Mouse (Mus musculus): ENCODE data around the gene Rsl24d1. TPM values are rescaled to one million over a fixed set of nuclear protein-coding genes. Genes with fewer than 3 reads are reported as not detected.
"Not testable (repeated sequence)": the region's sequence is repeated elsewhere in the genome, so short reads cannot be mapped to it uniquely, and the experiment has no call there.

Gene Rsl24d1
- polyA plus RNA-seq, 1 experiment from 2014 or later: 193 TPM

GRCm38 (mm10) chr9:73073169-73073568 lies 40.1 kb upstream of the Rsl24d1 start:
- Histone ChIP-seq H3K9ac (replicated peaks; ENCODE audit: low read length) (no peak overlapping the region), H3K4me2 (ENCODE audit: low read depth, low read length) (no peak overlapping the region), H3K4me1 (ENCODE audit: control insufficient read depth, insufficient read depth, low read length) (no peaks in the 10 kb centered on the region), H3K4me3 (ENCODE audit: low read depth, low read length) (no peak overlapping the region), H3K27ac (replicated peaks; ENCODE audit: low read depth, low read length) (no peak overlapping the region), H3K9me3 (replicated peaks; ENCODE audit: control insufficient read depth, low read length) (no peaks in the 10 kb centered on the region), H3K27me3 (ENCODE audit: control insufficient read depth, insufficient read depth, low read length) (no peaks in the 10 kb centered on the region), H3K36me3 (replicated peaks; ENCODE audit: control insufficient read depth, insufficient read depth, low read depth, low read length) (no peaks in the 10 kb centered on the region)
- DNase-seq (ENCODE audit: low spot score) (no peak), ATAC-seq (replicated peaks; ENCODE audit: insufficient number of reproducible peaks, low FRiP score, low TSS enrichment, low read depth) (no peak)
- 89% methylated on average over 5 of the region's 5 CpGs for WGBS

- H3K9ac ChIP-seq (replicated peaks; ENCODE audit: low read length); H3K27ac ChIP-seq (replicated peaks; ENCODE audit: low read depth, low read length); H3K4me1 ChIP-seq (ENCODE audit: control insufficient read depth, insufficient read depth, low read length); ATAC-seq (replicated peaks; ENCODE audit: insufficient number of reproducible peaks, low FRiP score, low TSS enrichment, low read depth); H3K36me3 ChIP-seq (replicated peaks; ENCODE audit: control insufficient read depth, insufficient read depth, low read depth, low read length); H3K4me3 ChIP-seq (ENCODE audit: low read depth, low read length); H3K27me3 ChIP-seq (ENCODE audit: control insufficient read depth, insufficient read depth, low read length); DNase-seq (ENCODE audit: low spot score); H3K9me3 ChIP-seq (replicated peaks; ENCODE audit: control insufficient read depth, low read length); H3K4me2 ChIP-seq (ENCODE audit: low read depth, low read length): not testable (repeated sequence)
- WGBS: 89% methylated on average over 10 of the region's 12 CpGs
These were observed 33.9 kb upstream of the Rsl24d1 start for GRCm38 (mm10) chr9:73079349-73079748.

- Histone ChIP-seq H3K9ac (replicated peaks; ENCODE audit: low read length) (no peak overlapping the region), H3K9me3 (replicated peaks; ENCODE audit: control insufficient read depth, low read length) (no peaks in the 10 kb centered on the region), H3K4me3 (ENCODE audit: low read depth, low read length) (no peak overlapping the region), H3K36me3 (replicated peaks; ENCODE audit: control insufficient read depth, insufficient read depth, low read depth, low read length) (no peaks in the 10 kb centered on the region), H3K27ac (replicated peaks; ENCODE audit: low read depth, low read length) (no peak overlapping the region), H3K4me1 (ENCODE audit: control insufficient read depth, insufficient read depth, low read length) (no peaks in the 10 kb centered on the region), H3K27me3 (ENCODE audit: control insufficient read depth, insufficient read depth, low read length) (no peaks in the 10 kb centered on the region), H3K4me2 (ENCODE audit: low read depth, low read length) (no peak overlapping the region)
- no peak for DNase-seq (ENCODE audit: low spot score)
- no peak for ATAC-seq (replicated peaks; ENCODE audit: insufficient number of reproducible peaks, low FRiP score, low TSS enrichment, low read depth)
- WGBS: 38% methylated on average over 7 of the region's 7 CpGs
These were observed 33.4 kb upstream of the Rsl24d1 start for GRCm38 (mm10) chr9:73079801-73080325.

- Histone ChIP-seq H3K4me1 (ENCODE audit: control insufficient read depth, insufficient read depth, low read length) (no peaks in the 10 kb centered on the region), H3K4me2 (ENCODE audit: low read depth, low read length) (no peak overlapping the region), H3K9me3 (replicated peaks; ENCODE audit: control insufficient read depth, low read length) (no peaks in the 10 kb centered on the region), H3K4me3 (ENCODE audit: low read depth, low read length) (no peak overlapping the region), H3K36me3 (replicated peaks; ENCODE audit: control insufficient read depth, insufficient read depth, low read depth, low read length) (no peaks in the 10 kb centered on the region), H3K27ac (replicated peaks; ENCODE audit: low read depth, low read length) (no peak overlapping the region), H3K9ac (replicated peaks; ENCODE audit: low read length) (no peak overlapping the region), H3K27me3 (ENCODE audit: control insufficient read depth, insufficient read depth, low read length) (no peaks in the 10 kb centered on the region)
- 75% methylated on average over 8 of the region's 8 CpGs for WGBS
- no peak for ATAC-seq (replicated peaks; ENCODE audit: insufficient number of reproducible peaks, low FRiP score, low TSS enrichment, low read depth)
- no peak for DNase-seq (ENCODE audit: low spot score)
These were observed 30.8 kb upstream of the Rsl24d1 start for GRCm38 (mm10) chr9:73082291-73083000.

GRCm38 (mm10) chr9:73083956-73084355 lies 29.3 kb upstream of the Rsl24d1 start:
- no peak overlapping the region for H3K27ac ChIP-seq (replicated peaks; ENCODE audit: low read depth, low read length)
- 82% methylated on average over 6 of the region's 6 CpGs for WGBS
- ATAC-seq (replicated peaks; ENCODE audit: insufficient number of reproducible peaks, low FRiP score, low TSS enrichment, low read depth): no peak

GRCm38 (mm10) chr9:73085845-73086244 lies 27.4 kb upstream of the Rsl24d1 start:
- H3K9ac ChIP-seq (replicated peaks; ENCODE audit: low read length): no peak overlapping the region
- no peaks in the 10 kb centered on the region for H3K9me3 ChIP-seq (replicated peaks; ENCODE audit: control insufficient read depth, low read length)
- no peak overlapping the region for H3K4me2 ChIP-seq (ENCODE audit: low read depth, low read length)
- DNase-seq (ENCODE audit: low spot score): no peak
- no peak for ATAC-seq (replicated peaks; ENCODE audit: insufficient number of reproducible peaks, low FRiP score, low TSS enrichment, low read depth)
- H3K4me1 ChIP-seq (ENCODE audit: control insufficient read depth, insufficient read depth, low read length): no peaks in the 10 kb centered on the region
- 90% methylated on average over 6 of the region's 6 CpGs for WGBS
- no peaks in the 10 kb centered on the region for H3K36me3 ChIP-seq (replicated peaks; ENCODE audit: control insufficient read depth, insufficient read depth, low read depth, low read length)
- no peak overlapping the region for H3K27ac ChIP-seq (replicated peaks; ENCODE audit: low read depth, low read length)
- H3K4me3 ChIP-seq (ENCODE audit: low read depth, low read length): no peak overlapping the region
- no peaks in the 10 kb centered on the region for H3K27me3 ChIP-seq (ENCODE audit: control insufficient read depth, insufficient read depth, low read length)

More at GRCm38 (mm10) chr9:73083956-73084355, 29.3 kb upstream of the Rsl24d1 start:
- H3K9ac ChIP-seq (replicated peaks; ENCODE audit: low read length): no peak overlapping the region
- no peak overlapping the region for H3K4me3 ChIP-seq (ENCODE audit: low read depth, low read length)
- no peaks in the 10 kb centered on the region for H3K36me3 ChIP-seq (replicated peaks; ENCODE audit: control insufficient read depth, insufficient read depth, low read depth, low read length)
- DNase-seq (ENCODE audit: low spot score): no peak
- H3K27me3 ChIP-seq (ENCODE audit: control insufficient read depth, insufficient read depth, low read length): no peaks in the 10 kb centered on the region
- no peaks in the 10 kb centered on the region for H3K4me1 ChIP-seq (ENCODE audit: control insufficient read depth, insufficient read depth, low read length)
- no peaks in the 10 kb centered on the region for H3K9me3 ChIP-seq (replicated peaks; ENCODE audit: control insufficient read depth, low read length)
- H3K4me2 ChIP-seq (ENCODE audit: low read depth, low read length): no peak overlapping the region

- no peak for ATAC-seq (replicated peaks; ENCODE audit: insufficient number of reproducible peaks, low FRiP score, low TSS enrichment, low read depth)
- H3K36me3 ChIP-seq (replicated peaks; ENCODE audit: control insufficient read depth, insufficient read depth, low read depth, low read length): no peaks in the 10 kb centered on the region
- no peak overlapping the region for H3K4me3 ChIP-seq (ENCODE audit: low read depth, low read length)
- H3K9me3 ChIP-seq (replicated peaks; ENCODE audit: control insufficient read depth, low read length): no peaks in the 10 kb centered on the region
- no peaks in the 10 kb centered on the region for H3K4me1 ChIP-seq (ENCODE audit: control insufficient read depth, insufficient read depth, low read length)
- no peak for DNase-seq (ENCODE audit: low spot score)
- H3K9ac ChIP-seq (replicated peaks; ENCODE audit: low read length): no peak overlapping the region
- no peak overlapping the region for H3K4me2 ChIP-seq (ENCODE audit: low read depth, low read length)
- no peak overlapping the region for H3K27ac ChIP-seq (replicated peaks; ENCODE audit: low read depth, low read length)
- WGBS: 64% methylated on average over 8 of the region's 8 CpGs
- no peaks in the 10 kb centered on the region for H3K27me3 ChIP-seq (ENCODE audit: control insufficient read depth, insufficient read depth, low read length)
These were observed 26.1 kb upstream of the Rsl24d1 start for GRCm38 (mm10) chr9:73087121-73087520.

- Histone ChIP-seq H3K9me3 (replicated peaks; ENCODE audit: control insufficient read depth, low read length) (no peaks in the 10 kb centered on the region), H3K27ac (replicated peaks; ENCODE audit: low read depth, low read length) (no peak overlapping the region), H3K4me2 (ENCODE audit: low read depth, low read length) (no peak overlapping the region), H3K4me1 (ENCODE audit: control insufficient read depth, insufficient read depth, low read length) (no peaks in the 10 kb centered on the region), H3K4me3 (ENCODE audit: low read depth, low read length) (no peak overlapping the region), H3K27me3 (ENCODE audit: control insufficient read depth, insufficient read depth, low read length) (no peaks in the 10 kb centered on the region), H3K36me3 (replicated peaks; ENCODE audit: control insufficient read depth, insufficient read depth, low read depth, low read length) (no peaks in the 10 kb centered on the region), H3K9ac (replicated peaks; ENCODE audit: low read length) (no peak overlapping the region)
- no peak for ATAC-seq (replicated peaks; ENCODE audit: insufficient number of reproducible peaks, low FRiP score, low TSS enrichment, low read depth)
- DNase-seq (ENCODE audit: low spot score): no peak
- WGBS: 79% methylated on average over 5 of the region's 5 CpGs
These were observed 25.6 kb upstream of the Rsl24d1 start for GRCm38 (mm10) chr9:73087581-73087980.

Data from embryonic facial prominence, embryonic 11.5 days (tissue).